Comparison of ENCODE assay signal across 24 mouse cellular contexts in genomic region chr16:24977771-24978170, GRCm38 (mm10).
A peak's percentile ranks its signal among the peaks of the same experiment; 100 is the strongest.
DNase-seq lines count a peak whose midpoint lies in the region; ATAC-seq lines count a peak whose summit lies in the region.
"Had no signal": no experiment of that assay in that cellular context is flagged by ENCODE, and none has a peak within 500 bp of the region (broad histone marks: within the 10 kb centered on the region; RNA-seq: fewer than 3 reads in every experiment).

No protein-coding gene starts in this region.

- WGBS in heart, embryonic 13.5 days, result 79% methylated on average over 1 of the region's 1 CpGs
- WGBS in limb, embryonic 11.5 days, result 95% methylated on average over 1 of the region's 1 CpGs
- 100% methylated on average over 1 of the region's 1 CpGs for WGBS in limb, embryonic 10.5 days

- no peak overlapping the region for H3K4me2 ChIP-seq in heart, embryonic 13.5 days
- no peak overlapping the region for H3K4me2 ChIP-seq in limb, embryonic 11.5 days (ENCODE audit: low read depth, severe bottlenecking)
- H3K4me2 ChIP-seq: forebrain, embryonic 12.5 days; hindbrain, embryonic 14.5 days; kidney, embryonic 15.5 days; limb, embryonic 13.5 days; liver, embryonic 11.5 days had no signal

- ATAC-seq in heart, embryonic 13.5 days (ENCODE audit: extremely low read depth, insufficient number of reproducible peaks, low FRiP score, low TSS enrichment), result no peak
- ATAC-seq in limb, embryonic 11.5 days (ENCODE audit: insufficient number of reproducible peaks, low FRiP score, low TSS enrichment, low read depth), result no peak
- ATAC-seq: intestine, postnatal 0 days had no signal

- peaks cover 16% of the 10 kb centered on the region for H3K4me1 ChIP-seq in heart, embryonic 13.5 days
- no peaks in the 10 kb centered on the region for H3K4me1 ChIP-seq in limb, embryonic 11.5 days (ENCODE audit: control insufficient read depth, insufficient read depth, low read length)
- H3K4me1 ChIP-seq in limb, embryonic 10.5 days, result 0 out of 2 replicates have a peak, but pooled peaks cover 9% of the 10 kb centered on the region
- H3K4me1 ChIP-seq: kidney, embryonic 15.5 days; limb, embryonic 13.5 days had no signal

- no peak overlapping the region for H3K9ac ChIP-seq in heart, embryonic 13.5 days
- no peak overlapping the region for H3K9ac ChIP-seq in limb, embryonic 11.5 days (ENCODE audit: low read length)
- H3K9ac ChIP-seq: forebrain, embryonic 12.5 days; hindbrain, embryonic 14.5 days; kidney, embryonic 15.5 days; limb, embryonic 13.5 days had no signal

- no peaks in the 10 kb centered on the region for H3K9me3 ChIP-seq in heart, embryonic 13.5 days
- no peaks in the 10 kb centered on the region for H3K9me3 ChIP-seq in limb, embryonic 11.5 days (ENCODE audit: control insufficient read depth, low read length)
- H3K9me3 ChIP-seq in limb, embryonic 10.5 days (replicated peaks), result no peaks in the 10 kb centered on the region
- H3K9me3 ChIP-seq: forebrain, embryonic 12.5 days; kidney, embryonic 15.5 days; limb, embryonic 13.5 days; megakaryocyte, embryonic 14.5 days had no signal

- 0 out of 2 replicates have a peak overlapping the region, but pooled peaks have one; percentile 28 for H3K27ac ChIP-seq in heart, embryonic 13.5 days (replicated peaks)
- no peak overlapping the region for H3K27ac ChIP-seq in limb, embryonic 11.5 days (replicated peaks; ENCODE audit: low read depth, low read length)
- H3K27ac ChIP-seq in limb, embryonic 10.5 days, result no peak overlapping the region
- H3K27ac ChIP-seq: forebrain, embryonic 12.5 days; hindbrain, embryonic 14.5 days; kidney, embryonic 15.5 days; limb, embryonic 13.5 days had no signal

- H3K36me3 ChIP-seq in heart, embryonic 13.5 days, result peaks cover 30% of the 10 kb centered on the region
- no peaks in the 10 kb centered on the region; the same call in 1 of the 2 replicates for H3K36me3 ChIP-seq in limb, embryonic 11.5 days (ENCODE audit: control insufficient read depth, insufficient read depth, low read length)
- peaks cover 3% of the 10 kb centered on the region; the same call in 1 of the 2 replicates for H3K36me3 ChIP-seq in limb, embryonic 10.5 days
- H3K36me3 ChIP-seq: forebrain, embryonic 12.5 days had no signal

- H3K4me3 ChIP-seq in heart, embryonic 13.5 days, result no peak overlapping the region
- no peak overlapping the region for H3K4me3 ChIP-seq in limb, embryonic 11.5 days (ENCODE audit: low read depth, low read length)
- H3K4me3 ChIP-seq in limb, embryonic 10.5 days, result no peak overlapping the region
- H3K4me3 ChIP-seq: forebrain, embryonic 12.5 days; kidney, embryonic 15.5 days; limb, embryonic 13.5 days; megakaryocyte, embryonic 14.5 days had no signal

- no peak for DNase-seq in heart, adult 18-20 months
- peak; percentile 34 for DNase-seq in limb, embryonic 11.5 days (ENCODE audit: low spot score)
- DNase-seq in limb, embryonic 10.5 days (ENCODE audit: low spot score), result no peak
- DNase-seq in 3T3-L1 (ENCODE audit: low read depth, low spot score) (peak; percentile 84), NIH3T3 (ENCODE audit: low read depth) (peak; percentile 55)
- DNase-seq in spleen, postnatal 10 days (ENCODE audit: low spot score in 2 of 2), result no peak
- DNase-seq: adrenal gland, postnatal 25 days; cerebellum, adult 11-12 months; cerebellum, adult 9-11 months; gastrocnemius, postnatal 14 days; heart, adult 11 months; kidney, postnatal 4 days; lung, postnatal 36 days; midbrain, embryonic 14.5 days; right cerebral cortex, postnatal 25 days; thymus, postnatal 14 days had no signal

- no peaks in the 10 kb centered on the region for H3K27me3 ChIP-seq in heart, embryonic 13.5 days (replicated peaks)
- H3K27me3 ChIP-seq in limb, embryonic 11.5 days (ENCODE audit: control insufficient read depth, insufficient read depth, low read length), result no peaks in the 10 kb centered on the region
- no peaks in the 10 kb centered on the region for H3K27me3 ChIP-seq in limb, embryonic 10.5 days (ENCODE audit: low read depth, poor library complexity, severe bottlenecking)
- H3K27me3 ChIP-seq: forebrain, embryonic 12.5 days; kidney, embryonic 15.5 days; limb, embryonic 13.5 days had no signal

Comparison
In these comparisons a context has a peak if more than half of its experiments do, and no peak if none do; other contexts are left out.
1. DNase-seq: peak in limb, embryonic 11.5 days (single experiment), 3T3-L1 (single experiment) and NIH3T3 (single experiment); none in heart, adult 18-20 months (0 of 2), limb, embryonic 10.5 days (single experiment) and spleen, postnatal 10 days (0 of 2).